Mouse (Mus musculus) embryonic stem cell, embryonic (primary cell): ENCODE measurements at regions not wholly inside any gene's neighbourhood (a gene's known extent, or its start where the extent isn't known, plus 50 kb on each side); places are given as distances from the start of the nearest gene placed in this dataset.

Experiments
- CTCF ChIA-PET, 4 experiments: fragments of 300-600 bp in 2 of 4; fragments of 350-600 bp in 2 of 4; sonication (Branson Sonifier 250); formaldehyde crosslinking; loops; one replicate each; lab custom pipeline; 2022; ENCODE audit warnings: inconsistent platforms in 2 of 4; lab: Charles Lee
- POLR2A ChIA-PET, 4 experiments: fragments of 300-600 bp in 2 of 4; fragments of 350-600 bp in 2 of 4; sonication (Branson Sonifier 250); formaldehyde crosslinking; loops; one replicate each; lab custom pipeline; 2022; ENCODE audit warnings: antibody characterized with exemption in 4 of 4, inconsistent platforms in 1 of 4; lab: Charles Lee

DNA sequence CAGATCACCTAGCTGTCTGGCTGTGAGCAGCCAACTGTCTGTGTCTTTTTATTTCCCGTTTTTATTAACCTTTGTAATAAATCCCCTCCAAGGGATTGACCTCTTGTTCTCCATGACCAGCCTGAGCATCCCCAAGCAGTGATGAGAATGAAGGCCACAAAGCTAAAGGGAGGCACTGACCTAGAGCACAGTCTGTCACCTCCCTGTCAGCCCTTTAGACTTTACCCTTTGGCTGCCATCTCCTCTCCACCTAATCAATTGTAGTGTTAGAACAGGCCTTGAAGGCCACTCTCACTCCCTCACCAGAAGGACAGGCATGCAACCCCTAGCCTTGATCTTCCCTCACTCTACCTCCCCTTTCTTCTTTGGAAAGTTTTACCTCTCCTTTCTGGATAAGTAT, 394.2 kb upstream of the Map3k7 start:
- ChIA-PET CTCF (no interaction called here), POLR2A (no interaction called here)

DNA sequence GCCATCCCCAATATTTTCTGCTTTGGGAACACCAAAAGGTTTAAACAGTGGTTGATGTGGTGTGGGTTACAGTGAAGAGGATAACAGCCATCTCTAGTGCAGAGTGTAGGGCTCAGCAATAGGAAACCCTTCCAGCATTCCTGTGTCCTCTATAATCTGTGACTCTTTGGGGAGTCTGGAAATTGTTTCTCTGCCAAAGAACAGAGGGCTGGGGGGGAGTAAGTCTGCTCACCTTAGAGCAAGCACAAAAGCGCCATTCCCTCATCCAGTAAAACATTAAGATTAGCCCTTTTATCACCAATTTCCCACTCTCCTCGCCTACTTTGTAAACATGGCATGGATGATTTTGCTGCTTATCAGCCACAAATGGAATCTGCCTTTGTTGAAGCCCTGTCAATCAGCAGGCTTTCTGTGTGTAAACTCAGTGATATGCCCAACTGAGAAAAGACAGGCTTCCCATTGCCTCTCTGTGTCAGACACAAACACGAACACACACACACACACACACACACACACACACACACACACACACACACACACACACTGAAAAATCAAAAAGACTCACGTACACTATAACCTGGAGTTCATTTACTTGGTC, 386.8 kb upstream of the Map3k7 start:
- ChIA-PET POLR2A (no interaction called here), CTCF (no interaction called here)

DNA sequence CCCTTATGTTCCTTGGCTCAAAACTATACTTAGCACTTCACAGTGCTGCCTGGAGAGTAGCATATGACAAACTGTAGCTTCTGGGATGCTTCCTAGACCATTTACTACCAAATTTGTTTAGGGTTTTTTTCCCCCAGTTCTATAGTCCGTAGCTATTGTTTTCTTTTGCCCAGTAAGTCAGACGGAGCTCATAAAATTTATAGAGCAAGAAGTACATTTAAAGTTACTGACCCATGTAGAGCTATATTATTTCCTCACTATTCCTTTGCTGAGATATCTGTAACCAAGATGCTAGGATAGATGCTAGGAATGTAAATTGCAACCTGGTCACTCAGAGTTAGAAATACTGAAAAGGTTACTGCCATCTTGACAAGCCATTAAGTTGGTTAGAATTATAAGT, 380.4 kb upstream of the Map3k7 start:
- ChIA-PET CTCF (no interaction called here), POLR2A (no interaction called here)

DNA sequence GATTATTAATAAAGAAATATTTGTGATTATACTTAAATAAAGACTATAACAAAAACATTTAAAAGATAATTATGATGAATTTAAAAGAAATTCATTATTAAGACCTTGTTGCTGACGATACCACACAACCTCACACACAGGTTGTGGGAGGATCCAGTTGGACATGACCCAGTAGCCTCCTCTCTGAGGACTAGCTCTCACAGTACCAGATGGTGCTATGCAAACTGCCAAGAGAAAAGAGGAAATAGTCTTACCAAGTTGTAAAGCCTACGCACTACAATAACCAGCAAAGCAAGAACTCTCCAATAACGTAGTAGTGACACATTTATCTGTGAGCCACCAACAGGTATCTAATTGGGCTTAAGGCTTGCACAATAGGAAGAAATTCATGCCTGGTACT, 379.7 kb upstream of the Map3k7 start:
- POLR2A ChIA-PET, result no interaction called here

DNA sequence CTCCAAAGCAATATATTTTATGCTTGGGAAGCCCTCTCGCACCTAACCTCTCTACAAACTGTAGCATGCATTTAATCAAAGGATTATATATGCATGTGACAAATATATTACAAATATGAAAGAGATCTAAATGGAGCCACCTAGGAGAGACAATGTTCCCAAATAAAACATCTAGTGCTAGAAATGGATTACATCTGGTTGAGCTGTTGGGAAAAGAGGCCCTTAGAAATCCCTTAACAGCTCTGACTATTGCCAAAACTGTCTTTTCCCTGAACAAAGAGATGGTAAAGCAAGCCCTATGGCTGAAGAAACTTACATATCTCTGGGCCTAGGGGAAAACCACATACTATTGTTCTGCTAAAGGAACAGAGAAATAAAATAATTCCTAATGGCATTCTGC, 369.8 kb upstream of the Map3k7 start:
- ChIA-PET POLR2A (no interaction called here), CTCF (no interaction called here)

More for the DNA sequence above, 379.7 kb upstream of the Map3k7 start:
- CTCF ChIA-PET, result no interaction called here

DNA sequence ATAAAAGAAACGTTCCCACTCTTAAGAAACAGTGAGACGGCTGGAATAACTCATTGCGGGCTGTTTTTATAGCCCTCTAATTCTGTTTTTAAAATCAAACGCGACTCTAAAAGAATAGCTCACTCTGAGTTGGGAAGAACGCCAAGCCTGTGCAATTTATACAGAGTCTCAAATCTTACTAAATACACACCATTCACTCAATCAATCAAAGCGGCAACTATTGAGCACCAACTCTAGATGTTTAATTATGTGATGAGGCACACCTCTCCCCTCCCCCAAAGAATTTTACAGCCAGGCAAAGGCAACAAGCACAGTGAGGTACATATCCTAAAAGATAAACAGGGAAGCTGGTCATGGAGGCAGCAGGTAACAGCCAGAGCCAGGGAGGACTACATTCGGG, 362.4 kb upstream of the Map3k7 start:
- ChIA-PET CTCF (no interaction called here), POLR2A (interaction anchor here in 1 of 4 experiments (0.9 kb wide), 1 partner anchor 763 kb away, joined by 6 read pairs; no protein-coding TSS in a partner anchor)

DNA sequence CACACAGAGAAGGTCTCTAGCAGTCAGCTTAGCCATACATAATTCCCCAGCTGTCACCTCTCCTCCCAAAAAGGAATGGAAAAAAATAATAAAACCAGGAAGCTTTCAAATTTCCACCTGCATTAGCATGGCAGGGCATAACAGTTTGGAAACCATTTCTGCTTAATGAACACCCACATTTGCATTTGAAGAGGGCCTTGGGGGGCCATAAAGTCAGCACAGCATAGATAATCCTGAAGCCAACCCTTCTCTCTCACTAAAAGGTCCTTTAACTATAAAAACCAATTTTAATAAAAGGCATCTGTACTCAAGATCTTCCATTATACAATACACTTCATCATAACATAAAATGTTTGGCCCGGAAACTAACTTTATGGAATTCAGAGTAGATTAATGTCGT, 360.1 kb upstream of the Map3k7 start:
- ChIA-PET POLR2A (no interaction called here), CTCF (no interaction called here)

DNA sequence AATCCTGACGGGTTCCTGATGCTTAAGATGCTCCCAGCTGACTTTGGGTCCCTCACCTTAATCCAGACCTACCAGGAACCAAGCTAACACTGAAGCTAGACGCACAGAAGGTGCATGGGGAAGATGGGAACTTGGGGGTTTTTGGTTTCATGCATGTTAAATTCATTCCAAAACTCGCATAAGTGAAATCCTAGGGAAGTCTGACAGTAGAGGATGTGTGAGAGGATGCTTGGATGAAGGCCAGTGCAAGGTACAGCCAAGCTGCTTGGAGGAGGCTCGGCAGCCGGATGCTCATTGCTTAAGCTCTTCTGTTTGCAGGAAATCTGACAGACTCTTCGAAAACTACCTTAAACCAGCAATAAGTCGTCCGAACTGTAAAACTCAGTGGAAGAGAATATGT, 355.1 kb upstream of the Map3k7 start:
- POLR2A ChIA-PET, result interaction anchor here in 1 of 4 experiments (0.6 kb wide), 1 partner anchor 1718 kb away, joined by 3 read pairs; no protein-coding TSS in a partner anchor

DNA sequence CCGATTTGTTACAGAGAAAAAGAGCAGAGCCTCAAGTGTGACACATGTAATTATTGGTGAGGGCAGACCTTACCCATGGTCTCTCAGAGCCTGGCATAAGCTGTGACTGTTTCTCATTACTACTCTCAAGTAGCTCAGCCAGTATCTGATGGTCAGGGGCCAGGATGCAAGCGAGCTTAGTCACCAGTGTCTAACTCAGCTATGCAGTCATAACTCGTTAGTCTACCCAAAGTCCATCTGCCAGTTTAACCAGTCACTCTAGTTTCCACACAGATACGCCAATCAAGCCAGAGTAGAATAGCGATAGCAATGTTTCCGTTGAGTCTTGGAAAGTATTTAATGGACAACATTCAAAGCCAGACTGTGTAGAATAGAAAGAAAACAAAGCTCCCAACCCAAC, 354.3 kb upstream of the Map3k7 start:
- CTCF ChIA-PET, result no interaction called here

More for the DNA sequence above, 355.1 kb upstream of the Map3k7 start:
- CTCF ChIA-PET, result interaction anchor here in 1 of 4 experiments (0.5 kb wide), 1 partner anchor 187 kb away, joined by 3 read pairs; no protein-coding TSS in a partner anchor

DNA sequence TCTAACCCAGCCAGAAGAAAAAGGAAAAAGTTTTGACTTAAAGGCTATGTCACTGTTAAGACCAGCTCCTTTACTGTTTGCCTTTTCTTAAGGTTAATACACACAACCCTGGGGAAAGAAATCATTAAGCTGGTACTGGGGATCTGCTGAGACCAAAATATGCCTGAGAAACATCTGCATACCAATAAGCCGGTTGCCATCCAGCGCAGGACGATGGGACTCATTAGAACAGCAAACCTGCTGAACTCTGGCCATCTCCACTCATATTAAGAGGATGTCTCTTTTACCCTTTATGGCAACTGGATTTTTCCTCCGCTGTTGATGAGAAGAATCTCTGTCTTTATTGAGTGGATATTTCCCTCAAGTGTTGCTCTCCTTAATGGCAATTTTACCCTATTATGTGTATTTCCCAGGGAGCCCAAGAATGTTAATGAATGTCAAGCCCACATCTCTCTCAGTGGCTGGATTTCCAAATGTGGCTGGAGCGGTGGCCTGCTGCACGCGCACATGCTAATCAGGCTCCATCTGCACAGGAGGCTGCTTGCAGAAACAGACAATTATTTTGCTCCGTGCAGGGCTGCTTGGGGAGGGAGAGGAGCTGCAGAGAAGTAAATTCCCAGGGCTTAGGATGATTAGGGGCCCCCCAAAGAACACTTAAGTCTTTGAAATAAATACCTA, 351.6 kb upstream of the Map3k7 start:
- CTCF ChIA-PET, result no interaction called here
- POLR2A ChIA-PET, result no interaction called here

More for the DNA sequence above, 354.3 kb upstream of the Map3k7 start:
- POLR2A ChIA-PET, result interaction anchor here in 1 of 4 experiments (1.1 kb wide), 1 partner anchor 9 kb away, joined by 3 read pairs; no protein-coding TSS in a partner anchor

DNA sequence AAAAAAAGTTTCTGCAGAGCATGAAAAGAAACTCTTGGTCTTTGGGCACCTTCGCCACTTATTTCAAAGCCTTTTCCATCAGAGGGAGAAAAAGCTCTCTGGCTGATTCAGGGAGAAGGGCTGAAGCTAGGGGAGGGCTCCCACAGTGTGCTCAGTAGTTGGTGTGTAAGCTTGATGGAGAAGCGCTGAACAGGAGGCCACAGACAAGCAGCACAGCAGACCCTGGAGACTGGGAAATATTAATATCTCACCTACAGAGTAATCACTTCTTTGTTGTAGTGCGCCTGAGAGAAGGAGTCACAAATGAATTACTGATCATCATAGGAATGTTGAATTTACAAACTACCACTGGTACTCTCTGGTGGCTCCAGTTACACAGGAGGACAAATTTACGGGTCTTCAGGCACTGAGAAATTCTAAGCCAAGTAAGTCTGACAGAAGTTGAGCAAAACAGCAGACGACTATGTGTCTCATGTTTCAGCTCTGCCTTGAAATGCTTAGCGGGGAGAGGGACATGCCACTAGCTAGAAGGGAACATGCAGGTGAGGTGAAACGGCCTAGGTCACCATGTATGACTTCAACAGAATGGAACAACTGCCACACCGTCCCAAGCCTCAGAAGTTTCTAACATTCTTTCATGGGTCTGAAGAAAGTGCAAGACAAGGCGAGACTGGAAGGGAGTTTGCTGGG, 350.9 kb upstream of the Map3k7 start:
- POLR2A ChIA-PET, result no interaction called here
- CTCF ChIA-PET, result no interaction called here

DNA sequence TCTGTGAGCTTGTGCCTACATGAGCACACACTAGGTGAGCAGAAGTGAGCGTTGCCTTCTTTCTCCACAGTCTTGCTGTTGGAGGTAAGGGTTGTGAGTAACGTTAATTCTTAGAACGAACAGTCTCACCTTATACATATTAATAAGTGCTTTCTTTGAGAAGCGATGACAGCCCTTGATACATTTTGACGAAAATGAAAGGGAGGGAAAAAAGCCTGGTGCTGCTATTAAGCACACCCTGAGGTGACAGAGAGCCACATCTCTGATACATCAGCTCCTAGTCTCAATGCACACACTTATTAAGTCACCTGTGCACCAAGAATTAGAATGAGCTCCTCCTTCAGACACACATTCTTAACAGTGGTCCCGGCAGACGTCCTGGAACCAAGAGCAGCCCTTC, 346.3 kb upstream of the Map3k7 start:
- CTCF ChIA-PET, result no interaction called here
- POLR2A ChIA-PET, result no interaction called here

DNA sequence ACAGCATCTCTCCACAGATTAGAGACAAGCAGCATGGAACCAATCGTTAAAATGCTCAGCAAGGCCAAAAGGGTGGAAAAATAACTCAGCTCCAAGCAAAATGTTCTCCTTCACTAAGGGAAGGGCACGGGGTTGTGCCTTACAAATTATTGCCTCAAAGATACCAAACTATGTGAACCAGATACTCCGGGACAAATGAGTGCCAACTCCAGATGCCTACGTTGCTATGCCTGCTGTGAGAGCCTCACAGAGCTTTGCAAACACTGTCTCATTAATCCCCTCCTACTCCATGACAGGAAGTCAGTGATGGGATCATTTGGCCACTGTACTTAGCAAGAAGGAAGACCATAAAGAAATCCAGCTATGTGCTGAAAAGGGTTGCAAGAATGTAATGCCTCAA, 345.9 kb upstream of the Map3k7 start:
- POLR2A ChIA-PET, result interaction anchor here in 1 of 4 experiments (0.8 to 1.0 kb wide), 2 partner anchors 8 to 43 kb away, joined by 3 read pairs; no protein-coding TSS in a partner anchor
- CTCF ChIA-PET, result no interaction called here

DNA sequence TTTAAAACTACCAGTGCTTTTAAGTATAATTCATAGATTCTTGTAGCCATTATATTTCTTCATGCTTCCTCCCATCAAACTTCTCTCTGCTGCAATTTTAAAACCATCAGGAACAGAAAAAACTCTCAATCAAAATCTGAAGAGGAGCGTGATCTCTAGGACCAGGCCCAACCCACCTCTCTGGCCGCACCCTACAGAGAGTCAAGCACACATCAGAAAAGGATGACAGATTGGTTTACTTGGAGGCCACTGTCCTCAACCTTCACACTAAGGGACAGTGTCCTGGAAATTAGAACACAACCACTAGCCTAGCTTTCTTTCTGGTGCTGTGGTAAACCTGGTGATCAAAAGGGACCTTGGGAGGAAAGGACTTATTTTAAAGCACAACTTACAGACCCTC, 342.7 kb upstream of the Map3k7 start:
- ChIA-PET CTCF (no interaction called here), POLR2A (no interaction called here)

DNA sequence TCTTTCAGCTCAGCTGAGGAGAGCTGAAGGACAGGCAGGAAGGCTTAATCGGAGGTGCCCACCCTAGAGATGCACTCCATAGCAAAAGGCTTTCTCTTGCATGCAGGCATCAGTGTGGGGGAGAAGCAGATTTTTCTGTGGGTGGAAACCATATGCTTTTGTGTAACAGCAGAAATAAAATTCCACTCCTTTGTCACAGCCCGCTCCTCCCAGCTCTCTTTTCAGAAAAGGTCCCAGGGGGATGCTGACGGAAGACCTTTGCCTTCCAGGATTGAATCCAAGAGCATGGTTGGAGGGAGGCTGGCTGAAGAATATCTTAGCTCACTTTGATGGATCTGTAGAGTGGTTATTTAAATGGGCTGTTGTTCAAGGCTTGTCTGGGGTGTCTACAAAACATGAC, 336.8 kb upstream of the Map3k7 start:
- CTCF ChIA-PET, result interaction anchor here in 1 of 4 experiments (0.6 kb wide), 1 partner anchor 16 kb away, joined by 4 read pairs; no protein-coding TSS in a partner anchor
- POLR2A ChIA-PET, result interaction anchor here in 1 of 4 experiments (0.6 kb wide), 1 partner anchor 141 kb away, joined by 5 read pairs; no protein-coding TSS in a partner anchor

DNA sequence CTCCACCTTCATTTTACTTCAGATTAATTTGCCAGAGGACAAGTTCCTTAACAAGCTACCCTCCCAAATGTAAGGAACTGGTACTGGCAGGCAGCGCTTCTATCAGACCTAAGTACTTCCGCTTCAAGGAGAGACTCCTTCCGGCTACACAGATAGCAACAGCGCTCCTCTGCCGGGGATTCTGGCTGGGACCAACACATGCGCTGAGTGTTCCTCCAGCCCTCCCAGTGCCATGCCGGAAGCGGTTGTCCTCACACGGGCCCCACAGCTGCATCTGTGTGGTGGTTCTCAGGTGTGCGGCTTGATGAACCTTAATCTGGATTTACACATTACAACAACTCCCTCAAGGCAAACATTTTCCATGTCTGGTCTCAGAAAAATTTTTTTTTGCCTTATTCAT, 336.1 kb upstream of the Map3k7 start:
- ChIA-PET CTCF (interaction anchor here in 1 of 4 experiments (0.6 kb wide), 1 partner anchor 28 kb away, joined by 5 read pairs; no protein-coding TSS in a partner anchor), POLR2A (interaction anchor here in 1 of 4 experiments (1.0 kb wide), 1 partner anchor 10 kb away, joined by 3 read pairs; no protein-coding TSS in a partner anchor)

DNA sequence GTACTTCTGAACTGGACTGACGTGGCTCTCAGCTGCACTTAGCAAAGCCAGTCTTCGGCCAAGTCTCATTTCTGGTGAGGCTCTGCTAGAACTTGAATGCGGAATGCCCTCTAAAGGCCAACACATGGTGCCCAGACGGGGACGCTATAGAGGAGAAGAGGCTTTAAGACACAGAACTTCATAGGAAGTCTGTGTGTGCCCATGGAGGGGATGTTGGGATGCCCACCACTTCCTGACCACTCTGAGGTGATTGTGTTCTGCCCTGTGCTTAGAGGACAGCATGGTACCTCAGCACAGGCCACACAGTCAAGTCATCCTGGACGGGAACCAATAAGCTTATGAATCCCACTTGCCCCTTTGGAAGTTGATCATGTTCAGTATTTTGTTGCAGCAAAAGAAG, 325.3 kb upstream of the Map3k7 start:
- ChIA-PET POLR2A (no interaction called here), CTCF (no interaction called here)

DNA sequence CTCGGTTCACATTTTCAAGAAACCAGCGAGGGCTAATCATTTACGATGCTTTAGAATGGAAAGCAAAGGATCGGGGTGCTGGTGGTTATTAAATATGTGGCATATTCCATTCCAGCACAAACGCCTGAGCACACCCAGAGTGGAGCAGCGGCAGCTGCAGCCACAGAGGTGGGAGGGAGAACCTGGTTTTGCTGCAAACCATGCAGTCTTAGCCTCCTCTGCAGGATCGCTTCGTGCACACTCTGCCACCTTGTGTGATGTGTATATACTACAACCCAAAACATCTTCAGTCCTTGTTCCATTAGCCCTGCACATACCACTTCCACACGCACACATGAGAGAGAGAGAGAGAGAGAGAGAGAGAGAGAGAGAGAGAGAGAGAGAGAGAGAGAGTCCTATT, 321.7 kb upstream of the Map3k7 start:
- POLR2A ChIA-PET, result interaction anchor here in 1 of 4 experiments (2.1 kb wide), 1 partner anchor 23 kb away, joined by 4 read pairs; no protein-coding TSS in a partner anchor
- CTCF ChIA-PET, result interaction anchor here in 2 of 4 experiments (0.5 to 0.6 kb wide), 2 partner anchors 15 to 23 kb away, joined by 3 to 4 read pairs; no protein-coding TSS in a partner anchor

DNA sequence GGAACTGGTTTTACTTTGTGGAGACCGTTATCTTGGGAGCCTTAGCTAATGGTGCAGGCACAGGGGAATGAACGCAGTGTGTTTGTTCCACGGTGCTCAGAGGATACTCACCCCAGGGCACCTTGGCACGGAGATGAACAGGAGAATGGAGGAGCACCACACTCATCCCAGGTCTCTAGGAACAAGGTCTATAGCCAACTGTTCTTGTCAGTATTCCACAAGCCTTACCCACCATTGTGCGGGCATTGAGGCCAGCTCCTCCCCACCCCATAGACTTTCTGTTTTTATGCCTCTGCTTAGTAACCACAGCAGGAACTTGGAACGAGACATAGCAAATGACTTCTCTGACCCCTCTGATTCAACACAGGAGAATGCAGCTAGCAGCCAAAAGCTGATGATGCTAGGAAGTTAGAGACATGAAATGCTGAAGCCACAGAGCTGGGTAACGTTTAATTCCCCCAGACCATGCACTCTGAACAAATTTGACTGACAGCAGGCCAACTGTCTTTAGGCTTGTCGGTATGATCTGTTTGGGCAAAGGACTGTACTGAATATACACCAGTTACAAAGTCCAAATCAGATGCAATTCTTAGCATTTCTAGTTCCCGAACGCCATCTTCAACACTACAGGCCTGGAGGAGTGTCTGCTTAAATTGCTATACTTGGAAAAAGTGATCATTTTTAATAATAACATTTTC, 321.2 kb upstream of the Map3k7 start:
- ChIA-PET CTCF (interaction anchor here in 1 of 4 experiments (0.6 kb wide), 1 partner anchor 16 kb away, joined by 4 read pairs; no protein-coding TSS in a partner anchor), POLR2A (interaction anchor here in 1 of 4 experiments (2.1 kb wide), 1 partner anchor 22 kb away, joined by 4 read pairs; no protein-coding TSS in a partner anchor)
